Mouse (Mus musculus): ENCODE measurements around the gene Gm20388.

GRCm38 (mm10) chr8:124265798-124266197, 4355.2 kb downstream of the Gm20388 start:
- TF ChIP-seq GATA1 (IDR thresholded peaks at IDR 0.05; ENCODE audit: low read length), result no peak
- no peak for TF ChIP-seq TAL1 (IDR thresholded peaks at IDR 0.05; ENCODE audit: low read length)

Measured in erythroblast, embryonic 14.5 days (primary cell).